Mouse (Mus musculus): Measurements from ENCODE around the gene Coil. TPM values are rescaled to one million over a fixed set of nuclear protein-coding genes. Genes with fewer than 3 reads are reported as not detected.
"Not testable (repeated sequence)": the region's sequence is repeated elsewhere in the genome, so short reads cannot be mapped to it uniquely, and the experiment has no call there.

The Coil gene
- polyA plus RNA-seq, 1 experiment from 2014 or later: 13.9 TPM

DNA sequence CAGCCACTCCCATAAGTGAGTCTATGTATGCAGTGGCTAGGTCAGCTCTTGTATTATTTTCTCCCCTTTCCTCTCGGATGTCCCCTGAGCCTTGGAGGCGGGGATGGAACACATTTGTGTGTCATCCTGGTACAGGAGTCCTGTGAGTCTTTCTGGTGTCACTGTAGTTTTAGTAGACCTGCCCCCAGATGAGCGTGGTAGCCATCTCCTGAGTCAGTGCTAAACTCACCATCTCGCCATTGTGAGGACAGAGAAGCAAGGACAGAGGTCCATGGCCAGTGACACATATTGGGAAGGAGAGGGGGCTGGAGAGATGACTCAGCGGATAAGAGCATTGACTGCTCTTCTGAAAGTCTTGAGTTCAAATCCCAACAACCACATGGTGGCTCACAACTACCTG is 7.1 kb downstream of the Coil start:
- WGBS: 92% methylated on average over 5 of the region's 5 CpGs
- no peak for ATAC-seq
- Histone ChIP-seq H3K9ac (no peak overlapping the region), H3K4me1 (replicated peaks) (peaks cover 5% of the 10 kb centered on the region; the same call in 1 of the 2 replicates), H3K4me3 (replicated peaks) (no peak overlapping the region), H3K27me3 (replicated peaks) (no peaks in the 10 kb centered on the region), H3K36me3 (peaks cover 5% of the 10 kb centered on the region; the same call in 1 of the 2 replicates), H3K9me3 (no peaks in the 10 kb centered on the region), H3K27ac (no peak overlapping the region), H3K4me2 (replicated peaks) (no peak overlapping the region)

DNA sequence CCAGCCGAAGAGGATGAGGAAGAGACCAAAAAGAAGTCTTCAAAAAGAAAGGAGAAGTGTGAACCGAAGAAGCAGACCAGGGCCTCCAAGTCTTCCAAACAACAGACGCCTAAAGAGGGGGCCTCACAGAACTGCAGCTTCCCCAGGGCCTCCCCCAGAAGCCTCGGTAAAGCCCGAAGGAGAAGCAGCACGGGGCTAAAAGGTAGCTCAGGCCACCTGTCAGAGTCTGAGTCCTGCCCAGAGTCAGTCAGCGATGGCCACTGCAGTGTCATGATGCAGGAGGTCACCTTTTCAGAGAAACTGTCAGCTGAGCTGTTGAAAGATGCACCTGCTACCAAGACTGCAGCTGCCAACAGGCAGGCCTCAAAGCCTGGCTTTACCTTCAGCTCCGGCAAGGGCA is 11.3 kb downstream of the Coil start:
- Histone ChIP-seq H3K4me2 (replicated peaks) (no peak overlapping the region), H3K27ac (no peak overlapping the region), H3K4me3 (replicated peaks) (no peak overlapping the region), H3K9me3 (no peaks in the 10 kb centered on the region), H3K4me1 (replicated peaks) (no peaks in the 10 kb centered on the region), H3K36me3 (peaks cover 15% of the 10 kb centered on the region), H3K9ac (no peak overlapping the region), H3K27me3 (replicated peaks) (no peaks in the 10 kb centered on the region)
- ATAC-seq: no peak
- WGBS: 85% methylated on average over 8 of the region's 8 CpGs

DNA sequence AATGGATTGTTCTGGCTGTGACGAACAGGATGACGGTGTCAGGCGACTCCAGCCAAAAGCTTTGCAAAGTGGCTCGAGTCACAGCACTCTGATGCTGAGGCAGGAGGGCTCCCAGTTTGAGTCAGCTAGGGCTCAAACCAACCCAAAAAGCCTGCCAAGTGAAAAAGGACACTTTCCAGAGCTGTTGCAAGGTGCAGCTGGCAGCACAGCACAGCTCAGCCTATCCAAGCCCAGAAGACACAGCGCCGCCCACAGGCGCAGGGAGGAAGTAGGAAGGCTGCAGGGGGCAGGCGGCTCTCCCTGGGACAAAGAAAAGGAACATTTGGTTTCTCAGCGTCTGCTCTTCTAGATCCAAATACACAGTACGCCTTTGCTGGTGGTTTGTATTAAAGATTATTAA is 16.6 kb downstream of the Coil start:
- 87% methylated on average over 10 of the region's 10 CpGs for WGBS
- H3K27ac ChIP-seq: no peak overlapping the region
- no peaks in the 10 kb centered on the region for H3K4me1 ChIP-seq (replicated peaks)
- no peak overlapping the region for H3K4me2 ChIP-seq (replicated peaks)
- H3K9ac ChIP-seq: no peak overlapping the region
- no peak for ATAC-seq
- H3K9me3 ChIP-seq: no peaks in the 10 kb centered on the region
- H3K4me3 ChIP-seq (replicated peaks): no peak overlapping the region
- H3K36me3 ChIP-seq: peaks cover 15% of the 10 kb centered on the region
- H3K27me3 ChIP-seq (replicated peaks): no peaks in the 10 kb centered on the region

DNA sequence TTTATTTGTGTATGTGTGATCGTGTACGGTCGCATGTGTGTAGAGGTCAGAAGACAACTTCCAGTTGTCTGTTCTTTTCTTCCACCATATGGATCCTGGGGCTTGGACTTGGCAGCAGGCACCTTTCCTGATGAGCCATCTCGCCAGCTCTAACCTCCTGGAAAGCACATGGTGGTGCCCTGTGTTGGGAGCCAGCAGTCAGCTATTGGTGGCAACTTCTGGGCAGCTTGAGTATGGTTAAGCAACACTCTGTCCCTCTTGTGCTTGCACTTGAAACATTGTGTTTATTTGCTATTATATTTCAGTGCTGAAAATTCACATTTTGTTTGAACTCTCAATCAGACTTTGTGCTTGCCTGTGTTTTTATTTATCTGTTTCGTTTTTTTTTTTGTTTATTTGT is 18.9 kb downstream of the Coil start:
- 78% methylated on average over 5 of the region's 5 CpGs for WGBS
- Histone ChIP-seq H3K4me3 (replicated peaks) (no peak overlapping the region), H3K27me3 (replicated peaks) (no peaks in the 10 kb centered on the region)

DNA sequence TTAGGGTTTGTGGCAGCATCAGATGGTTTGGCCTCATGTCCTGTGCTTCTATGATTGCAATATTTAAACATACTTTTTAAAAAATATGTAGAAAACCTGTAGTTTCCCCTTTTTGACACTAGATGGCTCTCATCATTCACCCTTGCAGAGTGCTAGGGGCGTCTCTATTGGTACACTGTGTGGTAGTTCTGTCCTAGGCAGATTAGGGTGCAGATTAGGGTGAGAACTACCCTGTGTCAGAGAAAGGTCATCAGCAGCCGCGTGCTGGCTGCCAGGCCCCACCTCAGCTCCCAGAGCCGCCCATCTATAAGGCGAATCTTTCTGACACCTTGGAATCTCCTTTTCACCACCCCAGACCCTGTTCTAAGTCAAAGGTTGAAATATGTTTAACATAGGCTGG is 19.5 kb downstream of the Coil start:
- Histone ChIP-seq H3K36me3 (peaks cover 10% of the 10 kb centered on the region), H3K27me3 (replicated peaks) (no peaks in the 10 kb centered on the region), H3K4me2 (replicated peaks) (no peak overlapping the region), H3K4me1 (replicated peaks) (no peaks in the 10 kb centered on the region), H3K27ac (no peak overlapping the region), H3K4me3 (replicated peaks) (no peak overlapping the region), H3K9me3 (no peaks in the 10 kb centered on the region), H3K9ac (no peak overlapping the region)
- 60% methylated on average over 5 of the region's 5 CpGs for WGBS
- ATAC-seq: 0 out of 2 replicates have a peak, but pooled peaks have one; percentile 63

More for the DNA sequence above, 18.9 kb downstream of the Coil start:
- Histone ChIP-seq H3K4me2 (replicated peaks) (no peak overlapping the region), H3K4me1 (replicated peaks) (no peaks in the 10 kb centered on the region), H3K9ac (no peak overlapping the region), H3K9me3 (no peaks in the 10 kb centered on the region), H3K36me3 (peaks cover 10% of the 10 kb centered on the region), H3K27ac (no peak overlapping the region)
- ATAC-seq: no peak

DNA sequence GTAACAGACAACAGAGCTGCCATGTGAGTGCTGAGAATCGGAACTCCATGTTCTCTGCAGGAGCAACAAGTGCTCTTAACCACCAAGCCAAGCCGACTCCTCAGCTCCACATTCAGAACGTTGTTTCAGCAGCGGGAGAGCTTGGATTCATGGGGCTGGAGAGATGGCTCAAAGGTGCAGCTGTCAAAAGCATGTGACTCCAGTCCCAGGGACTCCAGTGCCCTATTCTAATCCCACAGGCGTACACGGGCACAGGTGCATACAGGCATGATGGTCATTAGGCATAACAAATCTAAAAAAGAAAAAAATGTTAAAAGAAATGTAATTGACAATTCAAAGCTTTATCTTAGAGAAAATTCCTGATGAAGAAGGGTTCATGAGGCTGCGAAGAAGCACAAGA is 23.1 kb downstream of the Coil start:
- no peak overlapping the region for H3K9ac ChIP-seq
- 52% methylated on average over 7 of the region's 7 CpGs for WGBS

DNA sequence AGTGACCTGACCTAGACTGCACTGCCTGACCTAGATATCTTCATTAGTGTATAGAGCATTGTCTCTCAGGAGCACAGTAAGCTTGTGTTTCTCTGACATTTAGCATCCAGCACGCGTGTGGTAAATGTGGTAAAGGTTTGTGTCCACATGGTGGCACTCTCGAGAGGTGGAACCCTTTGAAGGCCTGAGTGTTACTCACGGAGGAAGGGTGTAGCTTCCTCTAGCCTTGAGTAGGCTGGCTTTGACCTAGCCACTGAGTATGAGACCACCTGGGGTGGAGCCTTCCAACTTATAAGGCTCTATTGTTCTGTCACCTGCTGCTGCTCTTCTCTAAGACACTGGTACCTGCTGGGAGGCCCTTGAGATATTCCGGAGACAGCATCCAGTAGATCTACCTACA is 23.6 kb downstream of the Coil start:
- H3K36me3 ChIP-seq: no peaks in the 10 kb centered on the region
- no peak overlapping the region for H3K27ac ChIP-seq
- WGBS: 23% methylated on average over 5 of the region's 5 CpGs
- H3K4me2 ChIP-seq (replicated peaks): no peak overlapping the region
- no peaks in the 10 kb centered on the region for H3K9me3 ChIP-seq
- peak; percentile 52 for ATAC-seq
- H3K4me1 ChIP-seq (replicated peaks): peaks cover 8% of the 10 kb centered on the region; the same call in 1 of the 2 replicates
- H3K4me3 ChIP-seq (replicated peaks): no peak overlapping the region
- no peak overlapping the region for H3K9ac ChIP-seq
- no peaks in the 10 kb centered on the region for H3K27me3 ChIP-seq (replicated peaks)

More for the DNA sequence above, 23.1 kb downstream of the Coil start:
- ATAC-seq: no peak
- Histone ChIP-seq H3K4me3 (replicated peaks) (no peak overlapping the region), H3K4me2 (replicated peaks) (no peak overlapping the region), H3K9me3 (no peaks in the 10 kb centered on the region), H3K27ac (no peak overlapping the region), H3K27me3 (replicated peaks) (no peaks in the 10 kb centered on the region), H3K4me1 (replicated peaks) (peaks cover 8% of the 10 kb centered on the region; the same call in 1 of the 2 replicates), H3K36me3 (no peaks in the 10 kb centered on the region)

DNA sequence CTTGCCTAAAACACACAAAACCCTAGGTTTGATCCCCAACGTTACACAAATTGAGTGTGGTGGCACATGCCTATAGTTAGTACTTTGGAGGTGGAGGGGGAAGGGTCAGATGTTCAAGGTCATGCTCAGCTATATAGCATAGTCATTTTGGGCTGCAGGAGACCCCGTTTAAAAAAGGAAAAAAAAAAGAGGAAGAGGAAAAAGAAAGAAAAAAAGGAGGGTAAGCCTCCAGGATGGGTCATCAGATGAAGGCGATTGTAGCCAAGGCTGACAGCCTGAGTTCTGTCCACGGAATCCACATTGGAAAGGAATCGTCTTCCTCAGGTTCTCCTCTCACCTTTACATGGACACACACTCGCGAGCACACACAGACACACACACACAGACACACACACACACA is 24.4 kb downstream of the Coil start:
- 83% methylated on average over 7 of the region's 7 CpGs for WGBS
- H3K27ac ChIP-seq: no peak overlapping the region

DNA sequence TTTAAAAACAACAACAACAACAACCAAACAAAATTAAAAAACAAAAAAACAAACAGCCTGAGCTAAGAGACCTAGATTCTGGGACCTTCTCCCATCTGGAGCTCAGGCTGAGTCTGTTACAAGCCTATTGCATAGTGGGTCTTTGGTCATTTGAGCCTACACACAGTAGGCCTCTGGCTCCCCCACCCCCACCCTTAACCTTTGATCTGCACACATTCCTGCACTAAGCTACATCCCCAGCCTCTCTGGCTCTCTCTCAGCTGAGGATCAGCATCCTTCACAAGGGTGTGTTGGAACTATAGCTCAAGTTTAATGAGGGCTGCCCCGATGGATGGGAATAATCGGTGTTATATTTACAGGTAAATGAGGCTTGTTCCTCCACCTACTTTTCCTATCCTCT is 25.6 kb downstream of the Coil start:
- no peak overlapping the region for H3K4me2 ChIP-seq (replicated peaks)
- H3K27ac ChIP-seq: no peak overlapping the region
- no peak for ATAC-seq
- H3K4me3 ChIP-seq (replicated peaks): no peak overlapping the region
- no peaks in the 10 kb centered on the region for H3K36me3 ChIP-seq
- no peaks in the 10 kb centered on the region for H3K27me3 ChIP-seq (replicated peaks)
- H3K9ac ChIP-seq: no peak overlapping the region
- H3K9me3 ChIP-seq: no peaks in the 10 kb centered on the region
- 91% methylated on average over 2 of the region's 2 CpGs for WGBS
- peaks cover 8% of the 10 kb centered on the region for H3K4me1 ChIP-seq (replicated peaks)

More for the DNA sequence above, 24.4 kb downstream of the Coil start:
- Histone ChIP-seq H3K9me3 (no peaks in the 10 kb centered on the region), H3K9ac (no peak overlapping the region), H3K4me3 (replicated peaks) (no peak overlapping the region), H3K27me3 (replicated peaks) (no peaks in the 10 kb centered on the region), H3K4me1 (replicated peaks) (peaks cover 8% of the 10 kb centered on the region; the same call in 1 of the 2 replicates), H3K4me2 (replicated peaks) (no peak overlapping the region), H3K36me3 (no peaks in the 10 kb centered on the region)
- ATAC-seq: no peak

DNA sequence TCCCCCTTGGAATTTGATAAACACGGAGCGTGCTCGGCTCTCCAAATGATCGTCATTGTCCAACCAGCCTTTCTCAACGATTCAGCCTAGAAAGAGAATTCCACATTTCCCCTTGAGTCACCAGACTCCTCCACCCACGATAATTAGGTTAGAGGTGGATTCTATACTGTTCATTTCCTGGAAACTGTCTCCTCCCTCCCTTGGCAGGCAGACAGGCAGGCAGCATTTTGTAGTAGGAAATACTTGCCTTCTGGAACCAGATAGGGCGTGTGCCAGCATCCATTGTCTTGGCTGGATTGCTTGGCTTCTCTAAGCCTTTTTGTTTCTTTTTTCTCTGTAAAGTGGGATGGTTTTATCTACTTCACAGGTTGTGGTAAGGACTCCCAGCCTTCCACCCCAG is 26.4 kb downstream of the Coil start:
- peaks cover 9% of the 10 kb centered on the region for H3K4me1 ChIP-seq (replicated peaks)
- H3K27ac ChIP-seq: peak overlapping the region; percentile 14; the same call in 1 of the 2 replicates
- 0 out of 2 replicates have a peak, but pooled peaks have one; percentile 14 for ATAC-seq
- H3K4me2 ChIP-seq (replicated peaks): 0 out of 2 replicates have a peak overlapping the region, but pooled peaks have one; percentile 17
- H3K9me3 ChIP-seq: no peaks in the 10 kb centered on the region
- no peak overlapping the region for H3K9ac ChIP-seq
- no peak overlapping the region for H3K4me3 ChIP-seq (replicated peaks)
- H3K27me3 ChIP-seq (replicated peaks): no peaks in the 10 kb centered on the region
- H3K36me3 ChIP-seq: no peaks in the 10 kb centered on the region
- WGBS: 45% methylated on average over 7 of the region's 7 CpGs

DNA sequence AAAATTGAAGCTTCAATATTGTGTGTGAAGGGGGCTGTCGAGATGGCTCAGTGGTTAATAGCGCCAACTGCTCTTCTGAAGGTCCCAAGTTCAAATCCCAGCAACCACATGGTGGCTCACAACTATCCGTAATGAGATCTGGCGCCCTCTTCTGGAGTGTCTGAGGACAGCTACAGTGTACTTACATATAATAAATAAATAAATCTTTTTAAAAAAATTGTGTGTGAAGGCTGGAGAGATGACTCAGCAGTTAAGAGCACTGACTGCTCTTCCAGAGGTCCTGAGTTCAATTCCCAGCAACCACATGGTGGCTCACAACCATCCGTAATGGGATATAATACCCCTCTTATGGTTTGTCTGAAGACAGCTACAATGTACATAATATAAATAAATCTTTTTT is 27.3 kb downstream of the Coil start:
- peaks cover 15% of the 10 kb centered on the region for H3K4me1 ChIP-seq (replicated peaks)
- H3K27me3 ChIP-seq (replicated peaks); H3K36me3 ChIP-seq; H3K4me3 ChIP-seq (replicated peaks); H3K4me2 ChIP-seq (replicated peaks); H3K9ac ChIP-seq; H3K27ac ChIP-seq; ATAC-seq; H3K9me3 ChIP-seq: not testable (repeated sequence)
- 88% methylated on average over 5 of the region's 5 CpGs for WGBS

DNA sequence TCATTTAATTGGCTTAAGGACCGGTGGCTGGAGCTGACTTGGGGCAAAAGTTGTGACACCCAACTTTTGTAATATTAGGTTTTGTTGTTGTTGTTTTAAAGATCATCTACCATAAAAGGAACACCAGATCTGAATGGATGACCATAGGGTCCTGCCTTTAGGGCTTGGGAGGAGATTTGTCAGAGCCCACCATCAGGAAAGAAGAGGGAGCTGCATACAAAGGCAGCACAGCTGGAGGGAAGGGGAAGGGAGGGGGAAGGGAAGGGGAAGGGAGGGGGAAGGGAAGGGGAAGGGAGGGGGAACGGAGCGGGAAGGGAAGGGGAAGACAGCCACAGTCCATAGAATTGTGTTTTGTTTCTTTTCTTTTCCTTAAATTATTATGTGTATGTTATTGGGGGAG is 28.4 kb downstream of the Coil start:
- Histone ChIP-seq H3K4me2 (replicated peaks) (no peak overlapping the region), H3K27me3 (replicated peaks) (no peaks in the 10 kb centered on the region), H3K9ac (no peak overlapping the region), H3K4me1 (replicated peaks) (peaks cover 22% of the 10 kb centered on the region), H3K9me3 (no peaks in the 10 kb centered on the region), H3K36me3 (no peaks in the 10 kb centered on the region), H3K27ac (no peak overlapping the region), H3K4me3 (replicated peaks) (no peak overlapping the region)
- ATAC-seq: no peak
- 63% methylated on average over 1 of the region's 3 CpGs for WGBS

DNA sequence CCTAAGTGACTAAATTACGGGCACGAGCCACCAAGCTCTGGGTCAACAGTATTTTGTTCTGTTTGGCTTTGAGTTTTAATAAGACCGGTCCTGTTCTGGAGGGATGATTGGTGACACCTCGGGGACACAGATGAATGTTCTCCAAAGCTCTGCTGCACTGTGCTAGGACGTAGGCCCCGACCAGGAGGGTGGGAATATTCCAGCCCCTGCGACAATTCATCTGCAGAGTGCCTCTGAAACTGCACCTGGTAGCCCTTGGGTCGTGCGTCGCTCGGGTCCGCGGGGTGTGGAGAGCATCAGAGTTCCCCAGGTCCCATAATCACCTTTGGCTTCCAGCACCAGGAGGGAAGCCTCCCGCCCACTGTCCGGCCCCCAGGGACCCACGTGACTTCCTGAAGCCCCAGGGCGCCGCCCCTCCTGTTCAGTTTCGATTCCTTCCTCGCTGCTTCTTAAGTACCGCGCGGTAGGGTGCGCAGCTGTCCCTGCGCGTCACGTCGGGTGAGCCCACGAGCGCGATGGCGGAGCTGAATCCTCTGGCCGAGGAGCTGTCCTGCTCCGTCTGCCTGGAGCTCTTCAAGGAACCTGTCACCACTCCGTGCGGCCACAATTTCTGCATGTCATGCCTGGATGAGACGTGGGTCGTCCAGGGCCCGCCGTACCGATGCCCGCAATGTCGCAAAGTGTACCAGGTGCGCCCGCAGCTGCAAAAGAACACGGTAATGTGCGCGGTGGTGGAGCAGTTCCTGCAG is 29.1 kb downstream of the Coil start, which contains the start of gene Trim25:
Gene Trim25, plus strand, starts transcription at position 403 of the 749 bp plus-strand sequence.
- WGBS: 1% methylated on average over 48 of the region's 48 CpGs
- peak; percentile 93 for ATAC-seq
- Histone ChIP-seq H3K36me3 (no peaks in the 10 kb centered on the region), H3K9ac (peak within 1 kb of the TSS; percentile 78), H3K4me3 (replicated peaks) (peak within 1 kb of the TSS; percentile 66), H3K4me1 (replicated peaks) (peaks cover 22% of the 10 kb centered on the region), H3K27ac (peak within 1 kb of the TSS; percentile 76), H3K4me2 (replicated peaks) (peak within 1 kb of the TSS; percentile 76), H3K9me3 (no peaks in the 10 kb centered on the region), H3K27me3 (replicated peaks) (no peaks in the 10 kb centered on the region)
